Mouse (Mus musculus) skeletal muscle tissue, postnatal 0 days (tissue): ENCODE results near the gene Tesk2. TPM values are rescaled to one million over a fixed set of nuclear protein-coding genes. Genes with fewer than 3 reads are reported as not detected.

Experiments used
- polyA plus RNA-seq: library from polyadenylated mRNA; unstranded; fragments of >200 nt; fragmentation: Nextera tagmentation; extraction: Ambion mirVana; gene quantifications from 2 replicates; pipeline ENCODE4 v1.2.1, GENCODE M21; 2015

Tesk2 gene
- polyA plus RNA-seq, result 3.0 and 3.5 TPM in 2 replicates

GRCm38 (mm10) chr4:116720343-116721097 is at the start of gene Tesk2:
TSS of gene Tesk2 (plus strand) at chr4:116720948.

GRCm38 (mm10) chr4:116685402-116686061 is 35.2 kb upstream of the Tesk2 start, which contains the start of gene Prdx1:
TSS of gene Prdx1 (plus strand) at chr4:116685544.

GRCm38 (mm10) chr4:116708201-116708764 is 12.5 kb upstream of the Tesk2 start, which contains the start of the genes Mmachc and Ccdc163:
TSS of gene Mmachc (minus strand) at chr4:116708406.
TSS of gene Ccdc163 (plus strand) at chr4:116708509.

GRCm38 (mm10) chr4:116807197-116808129 is 86.7 kb downstream of the Tesk2 start, which contains the start of the genes Toe1 and Mutyh:
TSS of gene Toe1 (minus strand) at chr4:116807640.
TSS of gene Mutyh (plus strand) at chr4:116807723.

GRCm38 (mm10) chr4:116821694-116822016 is 100.9 kb downstream of the Tesk2 start, which contains the start of gene Hpdl:
TSS of gene Hpdl (minus strand) at chr4:116821707.

Other genes with a start within 250 kb of the Tesk2 start
- 13.9 and 14.0 TPM in 2 replicates for gene Ipp, start 213.4 kb upstream of the Tesk2 start, polyA plus RNA-seq
- gene Tmem69, start 165.0 kb upstream of the Tesk2 start, polyA plus RNA-seq, result 22.3 and 24.0 TPM in 2 replicates
- 20.5 and 22.0 TPM in 2 replicates for gene Gpbp1l1, start 163.3 kb upstream of the Tesk2 start, polyA plus RNA-seq
- gene Ccdc17, start 124.3 kb upstream of the Tesk2 start, polyA plus RNA-seq, result 3.6 and 4.7 TPM in 2 replicates
- 19.7 and 26.7 TPM in 2 replicates for gene Nasp, start 93.0 kb upstream of the Tesk2 start, polyA plus RNA-seq
- gene Akr1a1, start 69.3 kb upstream of the Tesk2 start, polyA plus RNA-seq, result 409 and 505 TPM in 2 replicates
- gene Prdx1, start 35.4 kb upstream of the Tesk2 start, polyA plus RNA-seq, result 559 and 700 TPM in 2 replicates
- 21.8 and 23.0 TPM in 2 replicates for gene Mmachc, start 12.5 kb upstream of the Tesk2 start, polyA plus RNA-seq
- gene Ccdc163, start 12.4 kb upstream of the Tesk2 start, polyA plus RNA-seq, result 9.9 and 11.5 TPM in 2 replicates
- gene Toe1, start 86.7 kb downstream of the Tesk2 start, polyA plus RNA-seq, result 12.7 and 14.5 TPM in 2 replicates
- 4.4 and 5.4 TPM in 2 replicates for gene Mutyh, start 86.8 kb downstream of the Tesk2 start, polyA plus RNA-seq
- 0.97 and 1.5 TPM in 2 replicates for gene Hpdl, start 100.8 kb downstream of the Tesk2 start, polyA plus RNA-seq
- gene Zswim5, start 156.4 kb downstream of the Tesk2 start, polyA plus RNA-seq, result 0.02 and 0.03 TPM in 2 replicates